Mouse (Mus musculus) heart, postnatal 25 days (tissue): ENCODE results near the gene Snx15. TPM values are rescaled to one million over a fixed set of nuclear protein-coding genes. Genes with fewer than 3 reads are reported as not detected.
A peak's percentile ranks its signal among the peaks of the same experiment; 100 is the strongest.

Experiments used
- DNase-seq: peaks from one replicate; pipeline ENCODE4 v3.0.0; 2022; ENCODE audit warnings: low spot score
- intact Hi-C: fragments of 180-260 bp; cut with DNase I; formaldehyde crosslinking; loops from one replicate; pipeline ENCODE4 v1.15.1; 2025
- total RNA-seq, 2 experiments: library from RNA; stranded (reverse); gene quantifications; 2 replicates each; pipeline ENCODE4 v1.2.3; 2021

Gene Snx15
- total RNA-seq, 2 experiments from 2014 or later = 13.7 to 15.1 TPM

DNA sequence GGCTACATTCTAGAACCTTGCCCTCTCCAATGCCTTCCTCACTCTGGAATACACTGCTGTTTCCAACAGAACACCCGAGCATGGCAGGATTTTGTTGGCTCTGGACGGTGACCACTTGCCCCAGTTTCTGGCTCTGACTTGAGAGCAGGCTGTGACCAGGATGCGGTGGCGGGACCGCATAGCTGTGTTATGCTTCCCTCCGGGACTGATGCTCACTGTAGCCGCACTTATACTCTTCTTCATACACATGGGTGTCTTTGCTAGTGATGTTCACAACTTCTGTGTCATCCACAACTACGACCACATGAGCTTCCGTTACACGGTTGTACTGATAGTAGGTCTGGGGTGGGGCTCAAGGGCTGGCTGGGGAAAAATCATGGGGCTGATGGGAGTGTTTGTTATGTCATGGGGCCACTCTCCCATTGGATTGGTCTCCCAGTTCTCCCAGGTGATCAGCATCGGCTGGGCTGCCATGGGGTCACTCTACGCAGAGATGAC is 48.1 kb downstream of the Snx15 start, which contains the start of gene Tmem262:
Gene Tmem262, plus strand, starts transcription at position 51 of the 498 bp plus-strand sequence.
- DNase-seq = no peak

GRCm38 (mm10) chr19:6076564-6077393 is 51.3 kb downstream of the Snx15 start, which contains the start of gene Vps51:
Gene Vps51 (minus strand): TSS chr19:6077231.
- peak; percentile 68 for DNase-seq
- intact Hi-C loops = no loop called here

More for the DNA sequence above, 48.1 kb downstream of the Snx15 start, which contains the start of gene Tmem262:
- intact Hi-C loops = loop anchor here (10.0 kb wide), 1 partner anchor 255 kb away; the partner anchor contains the start of gene Men1

GRCm38 (mm10) chr19:6073889-6074288 is 54.2 kb downstream of the Snx15 start:
- DNase-seq = no peak
- intact Hi-C loops = no loop called here

DNA sequence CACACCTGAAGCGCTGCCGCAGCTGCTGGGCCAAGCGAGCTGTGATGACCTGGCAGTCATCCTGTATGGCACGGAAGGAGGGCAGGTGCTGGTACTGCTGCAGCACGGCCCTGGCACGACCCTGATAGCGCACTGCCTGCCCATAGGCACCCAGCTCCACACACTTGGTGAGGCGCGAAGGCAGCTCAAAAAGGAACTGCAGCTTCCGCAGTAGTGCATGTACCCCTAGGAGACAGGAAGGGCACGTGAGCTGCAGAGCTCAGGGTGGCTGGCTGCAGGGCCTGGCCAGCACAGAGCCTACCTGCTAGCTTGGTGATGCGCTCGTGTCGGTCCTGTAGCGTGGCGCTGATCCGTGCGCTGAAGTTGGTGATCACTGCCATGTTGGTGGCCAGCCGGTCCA is 56.8 kb downstream of the Snx15 start:
- no peak for DNase-seq
- intact Hi-C loops = no loop called here

DNA sequence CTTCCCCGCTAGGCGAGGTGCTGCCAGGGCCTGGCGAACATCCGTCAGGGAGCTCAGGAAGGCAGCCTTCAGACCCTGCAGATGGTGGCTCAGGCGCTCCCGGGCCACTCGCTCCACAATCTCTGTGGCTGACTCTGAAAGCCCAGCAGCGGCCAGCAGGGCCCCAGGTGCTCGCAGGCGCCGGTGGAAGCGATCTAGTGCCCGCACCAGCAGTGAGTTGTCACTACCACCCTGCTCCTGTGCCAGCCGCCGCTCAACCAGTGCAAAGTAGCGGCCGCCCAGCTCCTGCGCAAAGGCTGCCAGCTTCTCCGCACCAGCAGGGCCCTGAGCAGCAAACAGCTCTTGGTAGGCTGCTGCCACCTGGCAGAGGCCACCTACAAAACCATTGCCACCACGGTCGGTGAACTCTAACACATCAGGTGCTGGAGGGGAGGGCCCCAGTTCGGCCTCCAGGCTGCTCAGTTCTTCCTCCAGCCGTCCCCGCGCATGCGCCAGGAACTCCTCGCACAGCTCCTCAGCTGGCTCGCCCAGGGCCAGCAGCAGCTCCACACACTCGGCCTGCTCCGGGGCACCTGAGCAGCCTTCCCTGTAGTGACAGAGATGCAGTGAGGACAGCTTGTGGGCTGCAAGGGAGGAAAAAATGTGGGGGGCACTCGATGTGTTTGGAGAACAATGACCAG is 57.4 kb downstream of the Snx15 start:
- intact Hi-C loops = no loop called here
- DNase-seq = no peak

- no peak for DNase-seq
- intact Hi-C loops = no loop called here
Observed at GRCm38 (mm10) chr19:6069851-6070250, 58.3 kb downstream of the Snx15 start.

Other genes with a start within 250 kb of the Snx15 start
- gene Tigd3, start 234.2 kb downstream of the Snx15 start, total RNA-seq = under 1 TPM; 0.22 to 0.68 TPM
- 10 to 100 TPM; 87.4 to 96.1 TPM for gene Dpf2, start 215.3 kb downstream of the Snx15 start, total RNA-seq
- gene Cdc42ep2, start 203.5 kb downstream of the Snx15 start, total RNA-seq = 1 to 10 TPM; 9.1 to 9.8 TPM
- gene Pola2, start 164.1 kb downstream of the Snx15 start, total RNA-seq = 10 to 100 TPM in 1 of 2 experiments, 1 to 10 TPM in 1; 8.9 to 11.2 TPM
- not detected for gene Slc22a20, start 142.2 kb downstream of the Snx15 start, total RNA-seq
- gene Capn1, start 112.4 kb downstream of the Snx15 start, total RNA-seq = 10 to 100 TPM; 27.5 to 32.8 TPM
- 10 to 100 TPM; 20.6 to 22.4 TPM for gene Syvn1, start 81.7 kb downstream of the Snx15 start, total RNA-seq
- gene Mrpl49, start 70.5 kb downstream of the Snx15 start, total RNA-seq = 10 to 100 TPM; 39.0 to 39.2 TPM
- 100 to 1,000 TPM; 499 to 563 TPM for gene Fau, start 70.5 kb downstream of the Snx15 start, total RNA-seq
- 10 to 100 TPM; 11.9 to 12.4 TPM for gene Znhit2, start 67.1 kb downstream of the Snx15 start, total RNA-seq
- gene Tm7sf2, start 59.9 kb downstream of the Snx15 start, total RNA-seq = 1 to 10 TPM; 4.2 to 5.1 TPM
- 10 to 100 TPM; 23.0 to 25.3 TPM for gene Vps51, start 51.1 kb downstream of the Snx15 start, total RNA-seq
- gene Tmem262, start 48.3 kb downstream of the Snx15 start, total RNA-seq = not detected
- gene Gm28374, start 46.0 kb downstream of the Snx15 start, total RNA-seq = not detected
- 10 to 100 TPM; 16.4 to 19.4 TPM for gene Zfpl1, start 43.3 kb downstream of the Snx15 start, total RNA-seq
- gene Cdca5, start 43.3 kb downstream of the Snx15 start, total RNA-seq = under 1 TPM; 0.21 to 0.42 TPM
- gene AC131692.1, start 33.9 kb downstream of the Snx15 start, total RNA-seq = not detected
- gene Naaladl1, start 22.5 kb downstream of the Snx15 start, total RNA-seq = not detected
- gene Sac3d1, start 9.7 kb downstream of the Snx15 start, total RNA-seq = 1 to 10 TPM; 7.9 to 8.5 TPM
- under 1 TPM; 0.78 to 0.87 TPM for gene Batf2, start 12.7 kb upstream of the Snx15 start, total RNA-seq
- gene Arl2, start 13.2 kb upstream of the Snx15 start, total RNA-seq = 10 to 100 TPM; 54.4 to 58.4 TPM
- gene Majin, start 56.1 kb upstream of the Snx15 start, total RNA-seq = not detected
- not detected for gene Gpha2, start 98.1 kb upstream of the Snx15 start, total RNA-seq
- gene Ppp2r5b, start 107.6 kb upstream of the Snx15 start, total RNA-seq = 10 to 100 TPM; 33.6 to 38.0 TPM
- 10 to 100 TPM; 22.0 to 22.2 TPM for gene Atg2a, start 113.4 kb upstream of the Snx15 start, total RNA-seq
- 100 to 1,000 TPM; 119 to 139 TPM for gene Ehd1, start 148.4 kb upstream of the Snx15 start, total RNA-seq
- gene Cdc42bpg, start 178.2 kb upstream of the Snx15 start, total RNA-seq = 10 to 100 TPM in 1 of 2 experiments, 1 to 10 TPM in 1; 9.4 to 12.0 TPM
- gene Men1, start 206.7 kb upstream of the Snx15 start, total RNA-seq = 10 to 100 TPM; 12.4 to 14.5 TPM
- gene Map4k2, start 212.8 kb upstream of the Snx15 start, total RNA-seq = 10 to 100 TPM; 42.6 to 44.3 TPM
- 10 to 100 TPM; 76.1 to 88.8 TPM for gene Sf1, start 235.4 kb upstream of the Snx15 start, total RNA-seq